8 mouse cellular contexts compared by ENCODE assay signal in the genomic region with DNA sequence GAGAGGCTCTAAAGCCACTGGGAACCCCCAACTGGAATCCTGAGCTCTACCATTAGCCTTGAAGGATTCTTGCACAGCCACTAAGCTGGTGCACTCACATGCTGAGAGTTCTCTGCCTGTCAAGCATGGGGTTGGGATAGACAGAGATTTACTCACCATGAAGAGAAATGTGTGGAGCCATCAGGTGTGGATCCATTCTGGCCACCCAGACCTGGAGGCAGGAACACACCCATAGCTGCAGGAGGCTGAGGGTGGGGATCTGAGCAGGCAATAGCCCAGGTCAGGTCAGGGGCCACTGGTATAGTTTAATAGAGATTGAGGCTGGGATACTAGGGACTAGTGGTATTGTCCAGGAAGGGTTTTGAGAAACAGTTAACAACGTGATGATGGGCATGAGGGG. TPM values are rescaled to one million over a fixed set of nuclear protein-coding genes. Genes with fewer than 3 reads are reported as not detected.
DNase-seq lines count a peak whose midpoint lies in the region; ATAC-seq and TF ChIP-seq lines count a peak whose summit lies in the region.

No protein-coding gene starts in this region.

- H3K4me2 ChIP-seq in embryonic facial prominence, embryonic 12.5 days (replicated peaks): peak overlapping the region; percentile 89
- peak overlapping the region; percentile 56 for H3K4me2 ChIP-seq in liver, embryonic 16.5 days (ENCODE audit: low read depth, low read length)

- no peaks in the 10 kb centered on the region for H3K27me3 ChIP-seq in embryonic facial prominence, embryonic 12.5 days
- no peaks in the 10 kb centered on the region for H3K27me3 ChIP-seq in hindbrain, embryonic 10.5 days (ENCODE audit: insufficient read depth, poor library complexity, severe bottlenecking)
- H3K27me3 ChIP-seq in liver, embryonic 16.5 days (ENCODE audit: control insufficient read depth, insufficient read depth, low read depth, low read length): no peaks in the 10 kb centered on the region

- H3K36me3 ChIP-seq in embryonic facial prominence, embryonic 12.5 days: peaks cover 22% of the 10 kb centered on the region
- peaks cover 41% of the 10 kb centered on the region for H3K36me3 ChIP-seq in hindbrain, embryonic 10.5 days
- peaks cover 8% of the 10 kb centered on the region; the same call in 1 of the 2 replicates for H3K36me3 ChIP-seq in liver, embryonic 16.5 days (ENCODE audit: control insufficient read depth, insufficient read depth)

- peak overlapping the region; percentile 77 for H3K9ac ChIP-seq in embryonic facial prominence, embryonic 12.5 days
- peak overlapping the region; percentile 86 for H3K9ac ChIP-seq in liver, embryonic 16.5 days (ENCODE audit: low read depth, low read length)

- ATAC-seq in embryonic facial prominence, embryonic 12.5 days (ENCODE audit: insufficient number of reproducible peaks, insufficient read depth, low FRiP score, low TSS enrichment): no peak
- ATAC-seq in liver, embryonic 16.5 days (ENCODE audit: low read depth): no peak

- no peaks in the 10 kb centered on the region for H3K9me3 ChIP-seq in embryonic facial prominence, embryonic 12.5 days
- no peaks in the 10 kb centered on the region for H3K9me3 ChIP-seq in hindbrain, embryonic 10.5 days
- no peaks in the 10 kb centered on the region for H3K9me3 ChIP-seq in liver, embryonic 16.5 days (replicated peaks; ENCODE audit: control insufficient read depth, low read length)

- peak overlapping the region; percentile 90 for H3K27ac ChIP-seq in layer of hippocampus, adult 2 months
- H3K27ac ChIP-seq in embryonic facial prominence, embryonic 12.5 days: 0 out of 2 replicates have a peak overlapping the region, but pooled peaks have one; percentile 100
- H3K27ac ChIP-seq in hindbrain, embryonic 10.5 days: peak overlapping the region; percentile 99
- H3K27ac ChIP-seq in liver, embryonic 16.5 days (ENCODE audit: low read length): peak overlapping the region; percentile 100

- H3K4me3 ChIP-seq in layer of hippocampus, adult 2 months: peak overlapping the region; percentile 95
- peak overlapping the region; percentile 92 for H3K4me3 ChIP-seq in embryonic facial prominence, embryonic 12.5 days
- H3K4me3 ChIP-seq in hindbrain, embryonic 10.5 days: peak overlapping the region; percentile 93
- peak overlapping the region; percentile 88 for H3K4me3 ChIP-seq in liver, embryonic 16.5 days (ENCODE audit: low read depth, low read length)

- WGBS in embryonic facial prominence, embryonic 12.5 days: 7% methylated on average over 1 of the region's 1 CpGs
- WGBS in hindbrain, embryonic 10.5 days: 5% methylated on average over 1 of the region's 1 CpGs
- WGBS in liver, embryonic 16.5 days (ENCODE audit: insufficient replicate concordance): 0% methylated on average over 1 of the region's 1 CpGs

- TF ChIP-seq CTCF in layer of hippocampus, adult 2 months (conservative IDR thresholded peaks at IDR 0.05): no peak

- peaks cover 29% of the 10 kb centered on the region for H3K4me1 ChIP-seq in embryonic facial prominence, embryonic 12.5 days
- H3K4me1 ChIP-seq in hindbrain, embryonic 10.5 days (replicated peaks): peaks cover 35% of the 10 kb centered on the region
- peaks cover 26% of the 10 kb centered on the region for H3K4me1 ChIP-seq in liver, embryonic 16.5 days (ENCODE audit: control insufficient read depth, low read depth, low read length)

- DNase-seq in layer of hippocampus, adult 2 months (ENCODE audit: low spot score in 2 of 2): peak in 1 of 2 experiments; percentile 15
- DNase-seq in layer of hippocampus, postnatal 36 days: no peak
- DNase-seq in hindbrain, embryonic 10.5 days (ENCODE audit: low spot score): no peak
- DNase-seq in spleen, postnatal 14 days (ENCODE audit: low spot score in 2 of 2): peak; percentile 7 to 11
- DNase-seq in natural killer cell, adult 2 months (ENCODE audit: low spot score in 2 of 2): no peak
- no peak for DNase-seq in gastrocnemius, adult 18-20 months (ENCODE audit: low spot score)

RNA-seq across cellular contexts. Expression of a gene that starts 0.8 kb away (rescaled TPM):
- total RNA-seq in layer of hippocampus, adult 2 months (2021): 100 to 1,000 TPM; 155 to 163 TPM
- total RNA-seq in layer of hippocampus, postnatal 36 days (2021): 100 to 1,000 TPM; 169 to 173 TPM
- 380 and 391 TPM in 2 replicates for polyA plus RNA-seq in embryonic facial prominence, embryonic 12.5 days (2016; fragmentation: Nextera tagmentation; extraction: Ambion mirVana)
- 271 and 385 TPM in 2 replicates for polyA plus RNA-seq in hindbrain, embryonic 10.5 days (2016; fragmentation: Nextera tagmentation; extraction: Ambion mirVana)
- 190 and 213 TPM in 2 replicates for polyA plus RNA-seq in liver, embryonic 16.5 days (2015; fragmentation: Nextera tagmentation; extraction: Ambion mirVana)
- total RNA-seq in gastrocnemius, adult 18-20 months (2021): 100 to 1,000 TPM in 1 of 2 experiments, 10 to 100 TPM in 1; 91.8 to 111 TPM

RNA-seq across cellular contexts. Expression of a gene that starts 0.8 kb away (rescaled TPM):
- 10 to 100 TPM; 35.4 to 36.0 TPM for total RNA-seq in layer of hippocampus, adult 2 months (2021)
- 10 to 100 TPM; 29.1 to 30.0 TPM for total RNA-seq in layer of hippocampus, postnatal 36 days (2021)
- 28.1 and 28.7 TPM in 2 replicates for polyA plus RNA-seq in embryonic facial prominence, embryonic 12.5 days (2016; fragmentation: Nextera tagmentation; extraction: Ambion mirVana)
- polyA plus RNA-seq in hindbrain, embryonic 10.5 days (2016; fragmentation: Nextera tagmentation; extraction: Ambion mirVana): 20.7 and 32.7 TPM in 2 replicates
- polyA plus RNA-seq in liver, embryonic 16.5 days (2015; fragmentation: Nextera tagmentation; extraction: Ambion mirVana): 14.9 and 15.2 TPM in 2 replicates
- 10 to 100 TPM; 28.0 to 35.6 TPM for total RNA-seq in gastrocnemius, adult 18-20 months (2021)

RNA-seq across cellular contexts. Expression of a gene that starts 8.5 kb away (rescaled TPM):
- 10 to 100 TPM; 32.9 to 34.4 TPM for total RNA-seq in layer of hippocampus, adult 2 months (2021)
- total RNA-seq in layer of hippocampus, postnatal 36 days (2021): 10 to 100 TPM; 34.9 to 36.2 TPM
- polyA plus RNA-seq in embryonic facial prominence, embryonic 12.5 days (2016; fragmentation: Nextera tagmentation; extraction: Ambion mirVana): 17.4 and 17.5 TPM in 2 replicates
- polyA plus RNA-seq in hindbrain, embryonic 10.5 days (2016; fragmentation: Nextera tagmentation; extraction: Ambion mirVana): 31.4 and 34.7 TPM in 2 replicates
- polyA plus RNA-seq in liver, embryonic 16.5 days (2015; fragmentation: Nextera tagmentation; extraction: Ambion mirVana): 14.4 and 15.0 TPM in 2 replicates
- 1 to 10 TPM in 1 of 2 experiments, under 1 TPM in 1; 0.83 to 1.0 TPM for total RNA-seq in gastrocnemius, adult 18-20 months (2021)

RNA-seq across cellular contexts. Expression of a gene that starts 14.9 kb away (rescaled TPM):
- total RNA-seq in layer of hippocampus, adult 2 months (2021): 100 to 1,000 TPM; 109 to 114 TPM
- 100 to 1,000 TPM in 1 of 2 experiments, 10 to 100 TPM in 1; 96.7 to 118 TPM for total RNA-seq in layer of hippocampus, postnatal 36 days (2021)
- 53.0 and 54.9 TPM in 2 replicates for polyA plus RNA-seq in embryonic facial prominence, embryonic 12.5 days (2016; fragmentation: Nextera tagmentation; extraction: Ambion mirVana)
- 39.5 and 54.3 TPM in 2 replicates for polyA plus RNA-seq in hindbrain, embryonic 10.5 days (2016; fragmentation: Nextera tagmentation; extraction: Ambion mirVana)
- 7.4 and 7.6 TPM in 2 replicates for polyA plus RNA-seq in liver, embryonic 16.5 days (2015; fragmentation: Nextera tagmentation; extraction: Ambion mirVana)
- total RNA-seq in gastrocnemius, adult 18-20 months (2021): 10 to 100 TPM; 12.3 to 13.1 TPM

RNA-seq across cellular contexts. Expression of a gene that starts 33.5 kb away (rescaled TPM):
- total RNA-seq in layer of hippocampus, adult 2 months (2021): 10 to 100 TPM; 62.2 to 64.1 TPM
- 10 to 100 TPM; 61.2 to 62.8 TPM for total RNA-seq in layer of hippocampus, postnatal 36 days (2021)
- polyA plus RNA-seq in embryonic facial prominence, embryonic 12.5 days (2016; fragmentation: Nextera tagmentation; extraction: Ambion mirVana): 798 and 814 TPM in 2 replicates
- 816 and 892 TPM in 2 replicates for polyA plus RNA-seq in hindbrain, embryonic 10.5 days (2016; fragmentation: Nextera tagmentation; extraction: Ambion mirVana)
- 5,943 and 6,062 TPM in 2 replicates for polyA plus RNA-seq in liver, embryonic 16.5 days (2015; fragmentation: Nextera tagmentation; extraction: Ambion mirVana)
- 10 to 100 TPM; 63.2 to 67.5 TPM for total RNA-seq in gastrocnemius, adult 18-20 months (2021)

Comparison
In these comparisons a context has a peak if more than half of its experiments do, and no peak if none do; other contexts are left out.
1. DNase-seq: peak in spleen, postnatal 14 days (2 of 2); none in layer of hippocampus, postnatal 36 days (0 of 2), hindbrain, embryonic 10.5 days (single experiment), natural killer cell, adult 2 months (0 of 2) and gastrocnemius, adult 18-20 months (single experiment).
2. RNA of a gene that starts 8.5 kb away (total RNA-seq): 34.9 to 36.2 TPM in layer of hippocampus, postnatal 36 days and 32.9 to 34.4 TPM in layer of hippocampus, adult 2 months; 0.83 to 1.0 TPM in gastrocnemius, adult 18-20 months; every median in the first group is over 10 times any median in the second.
3. Peak in every context shown above with its lines, with median percentiles within 50 percentile points of each other: H3K27ac ChIP-seq and H3K4me3 ChIP-seq.